Mouse (Mus musculus): ENCODE results near the gene Ssna1. TPM values are rescaled to one million over a fixed set of nuclear protein-coding genes. Genes with fewer than 3 reads are reported as not detected.

Gene Ssna1
- total and polyA plus RNA-seq, 3 experiments: 51.4 to 80.6 (median 72.9) TPM

DNA sequence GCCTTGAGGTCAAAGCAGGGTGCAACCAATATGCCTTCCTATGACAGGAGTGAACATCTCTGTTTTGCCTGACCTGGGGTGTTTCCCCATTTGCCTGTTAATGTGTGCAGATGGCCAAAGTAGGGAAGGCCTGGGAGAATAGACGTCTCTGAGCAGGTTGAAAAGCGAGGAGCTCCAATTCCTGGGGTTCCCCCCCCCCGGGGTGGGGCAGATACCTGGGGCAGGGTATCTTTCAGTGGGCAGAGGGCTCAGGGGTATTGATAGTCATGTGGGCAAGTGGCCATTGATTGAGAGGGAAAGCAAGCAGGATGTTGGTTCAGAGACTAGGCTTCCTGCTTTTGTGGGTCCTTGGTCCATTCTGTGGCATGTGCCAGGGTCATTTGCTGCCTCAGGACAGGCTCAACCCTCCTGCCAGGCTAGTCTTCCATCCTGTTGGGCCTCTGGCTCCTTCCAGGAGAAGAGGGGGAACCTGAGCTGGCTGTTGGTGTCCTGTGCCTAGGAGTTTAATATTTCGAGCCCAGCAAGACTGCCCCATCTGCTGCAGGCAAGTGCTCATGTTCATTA lies 4.4 kb downstream of the Ssna1 start:
- H3K9me3 ChIP-seq (replicated peaks; ENCODE audit: low read length): no peaks in the 10 kb centered on the region
- no peak for TF ChIP-seq POLR2A (IDR thresholded peaks at IDR 0.05; ENCODE audit: low read depth, low read length)
- no peak overlapping the region for H3K4me3 ChIP-seq (replicated peaks in 1 of 3; ENCODE audit: low read depth in 2 of 3, low read length in 2 of 3, poor library complexity in 1 of 3)
- H3K4me1 ChIP-seq (ENCODE audit: control insufficient read depth in 1 of 2, insufficient read depth in 2 of 2): peaks cover 23 to 76% of the 10 kb centered on the region in 2 experiments
- no peak for DNase-seq (ENCODE audit: extremely low read depth)
- H3K79me2 ChIP-seq (replicated peaks; ENCODE audit: control insufficient read depth, extremely low read depth, insufficient read depth, poor library complexity, severe bottlenecking): peaks cover 21% of the 10 kb centered on the region
- H3K9ac ChIP-seq (ENCODE audit: insufficient read depth, low read depth): no peak overlapping the region
- in situ Hi-C loops (cut with MboI; ENCODE audit: low pct_ligation_motif_present, low pct_unique_long_range_greater_than_20kb, low sequenced_read_pairs): no loop called here
- peaks cover 8 to 42% of the 10 kb centered on the region in 2 experiments for H3K36me3 ChIP-seq (replicated peaks in 1 of 2; ENCODE audit: control insufficient read depth in 1 of 2, insufficient read depth in 1 of 2, low read length in 1 of 2)
- no peak overlapping the region for H3K27ac ChIP-seq (ENCODE audit: insufficient read depth, low read depth)
- no peak overlapping the region; the same call in 1 of the 2 replicates for H3K4me2 ChIP-seq (ENCODE audit: insufficient read depth, low read depth, poor library complexity, severe bottlenecking)
- no peaks in the 10 kb centered on the region for H3K27me3 ChIP-seq (replicated peaks)
- dilution Hi-C loops (cut with MboI; ENCODE audit: extremely low pct_ligation_motif_present, extremely low pct_unique_long_range_greater_than_20kb, low sequenced_read_pairs): no loop called here

DNA sequence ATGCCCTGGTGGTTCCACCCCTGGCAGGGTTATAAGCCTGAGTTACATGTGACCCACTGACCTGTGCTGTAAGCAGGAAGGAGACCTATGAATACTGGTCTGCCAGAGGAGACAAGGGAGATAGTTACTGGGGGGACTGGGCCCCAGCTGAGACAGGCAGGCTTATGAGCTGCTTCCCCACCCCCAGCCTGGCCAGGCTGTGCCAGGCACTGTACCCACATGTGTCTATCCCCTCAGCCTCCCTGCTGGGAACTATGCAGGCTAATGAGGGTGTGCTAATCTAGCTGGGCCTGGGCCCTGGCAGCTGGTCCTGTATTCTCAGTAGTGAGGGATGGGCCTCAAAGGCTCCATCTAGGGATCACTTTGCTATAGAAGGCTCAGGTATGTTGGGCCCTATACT lies 5.0 kb downstream of the Ssna1 start:
- Histone ChIP-seq H3K4me1 (ENCODE audit: control insufficient read depth in 1 of 2, insufficient read depth in 2 of 2) (peaks cover 23 to 76% of the 10 kb centered on the region in 2 experiments), H3K36me3 (replicated peaks in 1 of 2; ENCODE audit: control insufficient read depth in 1 of 2, insufficient read depth in 1 of 2, low read length in 1 of 2) (peaks cover 8 to 42% of the 10 kb centered on the region in 2 experiments), H3K9me3 (replicated peaks; ENCODE audit: low read length) (no peaks in the 10 kb centered on the region), H3K27ac (ENCODE audit: insufficient read depth, low read depth) (no peak overlapping the region), H3K79me2 (replicated peaks; ENCODE audit: control insufficient read depth, extremely low read depth, insufficient read depth, poor library complexity, severe bottlenecking) (peaks cover 18% of the 10 kb centered on the region), H3K9ac (ENCODE audit: insufficient read depth, low read depth) (no peak overlapping the region), H3K4me3 (replicated peaks in 1 of 3; ENCODE audit: low read depth in 2 of 3, low read length in 2 of 3, poor library complexity in 1 of 3) (no peak overlapping the region), H3K4me2 (ENCODE audit: insufficient read depth, low read depth, poor library complexity, severe bottlenecking) (no peak overlapping the region), H3K27me3 (replicated peaks) (no peaks in the 10 kb centered on the region)
- TF ChIP-seq MAFK (IDR thresholded peaks at IDR 0.05; ENCODE audit: insufficient replicate concordance, low read length): no peak
- dilution Hi-C loops (cut with MboI; ENCODE audit: extremely low pct_ligation_motif_present, extremely low pct_unique_long_range_greater_than_20kb, low sequenced_read_pairs): no loop called here
- in situ Hi-C loops (cut with MboI; ENCODE audit: low pct_ligation_motif_present, low pct_unique_long_range_greater_than_20kb, low sequenced_read_pairs): no loop called here
- no peak for DNase-seq (ENCODE audit: extremely low read depth)

DNA sequence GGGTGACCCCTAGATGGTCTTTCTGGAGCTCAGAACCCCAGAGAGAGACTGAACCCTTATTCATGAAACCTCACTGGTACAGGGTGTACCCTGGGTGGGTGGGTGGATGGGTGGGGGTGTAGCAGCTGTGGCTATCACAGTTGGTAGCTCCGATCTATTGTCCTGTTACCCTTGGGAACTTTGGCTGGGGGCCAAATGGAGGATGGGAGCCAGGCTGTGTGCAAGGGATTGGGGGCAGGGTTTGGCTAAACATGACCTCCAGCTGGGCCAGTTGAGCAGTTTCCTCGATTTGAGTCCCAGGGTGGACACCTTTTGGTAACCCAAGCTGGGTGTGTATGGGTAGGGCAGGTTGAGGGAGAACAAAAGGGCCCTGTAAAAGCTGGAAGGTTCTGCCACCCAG lies 5.5 kb downstream of the Ssna1 start:
- H3K27ac ChIP-seq (ENCODE audit: insufficient read depth, low read depth): no peak overlapping the region
- H3K4me2 ChIP-seq (ENCODE audit: insufficient read depth, low read depth, poor library complexity, severe bottlenecking): peak overlapping the region; percentile 48
- in situ Hi-C loops (cut with MboI; ENCODE audit: low pct_ligation_motif_present, low pct_unique_long_range_greater_than_20kb, low sequenced_read_pairs) (no loop called here), dilution Hi-C loops (cut with MboI; ENCODE audit: extremely low pct_ligation_motif_present, extremely low pct_unique_long_range_greater_than_20kb, low sequenced_read_pairs) (no loop called here)
- peaks cover 23 to 79% of the 10 kb centered on the region in 2 experiments for H3K4me1 ChIP-seq (ENCODE audit: control insufficient read depth in 1 of 2, insufficient read depth in 2 of 2)
- peaks cover 8 to 42% of the 10 kb centered on the region in 2 experiments for H3K36me3 ChIP-seq (replicated peaks in 1 of 2; ENCODE audit: control insufficient read depth in 1 of 2, insufficient read depth in 1 of 2, low read length in 1 of 2)
- H3K27me3 ChIP-seq (replicated peaks): no peaks in the 10 kb centered on the region
- peaks cover 18% of the 10 kb centered on the region for H3K79me2 ChIP-seq (replicated peaks; ENCODE audit: control insufficient read depth, extremely low read depth, insufficient read depth, poor library complexity, severe bottlenecking)
- DNase-seq (ENCODE audit: extremely low read depth): no peak
- 0 out of 2 replicates have a peak overlapping the region, but pooled peaks have one; percentile 4 for H3K9ac ChIP-seq (ENCODE audit: insufficient read depth, low read depth)
- H3K4me3 ChIP-seq (replicated peaks in 1 of 3; ENCODE audit: low read depth in 2 of 3, low read length in 2 of 3, poor library complexity in 1 of 3): peak overlapping the region in 2 of 3 experiments; percentile 25 to 39
- H3K9me3 ChIP-seq (replicated peaks; ENCODE audit: low read length): no peaks in the 10 kb centered on the region
- TF ChIP-seq ZC3H11A (IDR thresholded peaks at IDR 0.05; ENCODE audit: low read depth, low read length) (no peak), TCF12 (IDR thresholded peaks at IDR 0.05; ENCODE audit: low read depth, low read length) (no peak), USF1 (IDR thresholded peaks at IDR 0.05; ENCODE audit: low read depth, low read length) (no peak), GABPA (IDR thresholded peaks at IDR 0.05; ENCODE audit: insufficient replicate concordance, low read depth, low read length) (no peak), JUN (IDR thresholded peaks at IDR 0.05; ENCODE audit: insufficient read depth, low read depth, low read length) (no peak), E2F4 (IDR thresholded peaks at IDR 0.05; ENCODE audit: insufficient replicate concordance, low read depth, low read length) (no peak), MEF2A (IDR thresholded peaks at IDR 0.05; ENCODE audit: borderline replicate concordance, low read depth, low read length) (no peak), POLR2A (IDR thresholded peaks at IDR 0.05; ENCODE audit: low read depth, low read length) (no peak), NELFE (IDR thresholded peaks at IDR 0.05; ENCODE audit: low read depth, low read length) (no peak), CHD1 (IDR thresholded peaks at IDR 0.05; ENCODE audit: low read depth, low read length) (no peak), BHLHE40 (IDR thresholded peaks at IDR 0.05; ENCODE audit: low read depth, low read length) (no peak), MAX (IDR thresholded peaks at IDR 0.05; ENCODE audit: low read length) (no peak), ZKSCAN1 (IDR thresholded peaks at IDR 0.05; ENCODE audit: borderline replicate concordance, low read depth, low read length) (no peak), UBTF (IDR thresholded peaks at IDR 0.05; ENCODE audit: low read depth, low read length) (no peak), KAT2A (IDR thresholded peaks at IDR 0.05; ENCODE audit: insufficient replicate concordance, low read length) (no peak)

Measured in CH12.LX (cell line).